Mouse (Mus musculus) testis, postnatal 14 days (tissue): ENCODE results near the gene Senp1.

Experiments
- DNase-seq: peaks from one replicate; pipeline ENCODE4 v3.0.0; 2021; ENCODE audit warnings: low spot score

Gene Senp1

DNA sequence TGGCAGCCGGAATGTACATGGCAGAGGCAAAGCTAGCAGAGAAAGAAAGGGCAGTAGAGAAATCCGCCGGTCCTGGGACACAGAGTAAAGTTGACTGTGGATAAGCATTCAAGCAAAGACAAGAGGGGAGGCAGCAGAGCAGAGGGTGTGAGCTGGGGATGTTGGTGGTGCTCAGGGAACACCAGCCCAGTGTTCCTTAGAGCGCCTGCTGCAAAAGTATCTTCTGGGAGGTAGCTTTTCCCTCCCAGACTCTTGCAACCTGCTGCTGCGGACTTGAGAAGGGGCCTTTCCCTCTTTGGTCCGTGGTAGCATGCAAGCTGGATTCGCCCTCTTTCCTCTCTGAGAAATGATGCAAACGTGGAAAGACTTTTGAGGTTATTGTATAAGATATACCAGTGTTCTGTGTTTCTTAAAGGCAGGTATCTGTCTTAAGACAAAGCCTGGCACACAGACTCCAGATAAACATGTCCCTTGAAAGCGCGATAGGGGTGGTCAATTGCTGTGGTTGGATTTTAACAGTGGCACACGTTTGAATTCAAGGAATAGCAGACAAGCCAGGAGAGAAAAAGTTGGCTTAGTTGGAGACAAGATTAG is 14.3 kb upstream of the Senp1 start:
- no peak for DNase-seq

DNA sequence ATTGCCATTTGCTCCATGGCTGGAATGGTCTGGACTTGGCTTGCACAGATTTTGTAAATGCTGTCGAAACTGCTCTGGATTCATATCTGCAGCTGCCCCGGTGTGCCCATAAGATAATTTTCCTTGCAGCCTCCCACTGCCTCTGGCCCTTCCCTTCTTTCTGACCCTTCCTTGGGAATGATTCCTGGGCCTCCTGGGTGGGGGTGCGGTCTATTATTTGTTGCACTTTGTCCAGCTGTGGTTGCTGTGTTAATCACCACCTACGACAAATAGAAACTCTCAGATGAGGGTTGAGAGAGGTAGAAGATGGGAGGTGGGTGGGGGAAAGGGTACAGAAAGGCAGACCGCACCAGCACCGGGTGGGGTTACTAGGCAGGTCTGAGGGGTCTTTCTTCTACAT is 13.7 kb upstream of the Senp1 start:
- DNase-seq: no peak

DNA sequence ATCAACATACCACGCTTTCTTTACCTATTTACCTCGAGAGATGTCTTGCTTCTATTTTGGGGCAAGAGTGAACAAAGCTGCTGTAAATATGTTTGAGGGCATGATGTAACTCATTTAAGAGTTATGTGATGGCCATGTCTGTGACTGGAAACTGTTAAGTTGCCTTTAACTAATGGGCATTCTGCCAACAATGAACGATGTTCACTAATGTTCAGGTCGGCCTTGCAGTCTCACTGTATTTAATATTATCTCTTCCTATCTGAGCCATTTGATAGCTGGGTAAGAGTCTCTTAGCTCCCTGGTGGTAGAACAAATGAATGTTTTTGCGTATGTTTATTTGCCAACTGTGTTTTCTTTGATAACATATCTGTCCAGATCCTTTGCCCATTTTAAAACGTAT is 13.0 kb upstream of the Senp1 start:
- no peak for DNase-seq

GRCm38 (mm10) chr15:98102401-98102800 is 8.9 kb upstream of the Senp1 start:
- DNase-seq: no peak

- no peak for DNase-seq
Observed at GRCm38 (mm10) chr15:98098519-98098918, 5.0 kb upstream of the Senp1 start.

DNA sequence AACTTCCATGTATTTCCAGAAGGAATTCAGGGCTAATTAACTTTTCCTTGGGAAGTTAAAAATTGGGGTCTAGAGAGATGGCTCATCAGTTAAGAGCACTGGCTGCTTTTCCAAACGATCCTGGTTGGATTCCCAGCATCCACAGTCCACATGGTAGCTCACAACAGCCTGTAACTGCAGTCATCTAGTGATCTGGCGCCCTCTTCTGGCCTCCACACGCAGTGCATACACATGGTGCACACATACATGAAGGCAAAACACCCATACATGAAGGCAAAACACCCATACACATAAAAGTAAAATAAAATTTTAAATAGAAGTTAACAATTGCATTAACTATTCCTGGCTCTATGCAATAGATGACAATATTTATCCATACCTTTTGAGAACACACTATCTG is 3.4 kb upstream of the Senp1 start:
- DNase-seq: no peak

DNA sequence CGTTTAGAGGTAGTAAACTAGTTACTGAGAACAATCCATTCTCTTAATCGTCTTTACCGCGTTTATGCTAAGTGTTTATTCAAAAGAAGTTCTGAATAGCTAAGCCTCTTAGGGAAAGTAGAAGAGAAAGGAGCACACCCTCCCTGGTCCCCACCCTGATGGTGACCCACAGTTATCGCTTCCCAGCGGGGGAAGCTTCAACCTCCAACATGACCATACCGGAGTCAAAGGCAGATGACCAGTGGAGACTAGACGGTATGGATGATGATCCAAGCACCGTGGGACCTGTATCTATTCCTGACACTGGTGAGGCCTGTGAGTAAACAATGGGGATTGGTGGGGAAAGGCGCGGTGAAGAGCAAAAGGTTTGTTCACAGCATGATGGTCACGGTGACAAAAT is 1.4 kb upstream of the Senp1 start:
- DNase-seq: no peak

DNA sequence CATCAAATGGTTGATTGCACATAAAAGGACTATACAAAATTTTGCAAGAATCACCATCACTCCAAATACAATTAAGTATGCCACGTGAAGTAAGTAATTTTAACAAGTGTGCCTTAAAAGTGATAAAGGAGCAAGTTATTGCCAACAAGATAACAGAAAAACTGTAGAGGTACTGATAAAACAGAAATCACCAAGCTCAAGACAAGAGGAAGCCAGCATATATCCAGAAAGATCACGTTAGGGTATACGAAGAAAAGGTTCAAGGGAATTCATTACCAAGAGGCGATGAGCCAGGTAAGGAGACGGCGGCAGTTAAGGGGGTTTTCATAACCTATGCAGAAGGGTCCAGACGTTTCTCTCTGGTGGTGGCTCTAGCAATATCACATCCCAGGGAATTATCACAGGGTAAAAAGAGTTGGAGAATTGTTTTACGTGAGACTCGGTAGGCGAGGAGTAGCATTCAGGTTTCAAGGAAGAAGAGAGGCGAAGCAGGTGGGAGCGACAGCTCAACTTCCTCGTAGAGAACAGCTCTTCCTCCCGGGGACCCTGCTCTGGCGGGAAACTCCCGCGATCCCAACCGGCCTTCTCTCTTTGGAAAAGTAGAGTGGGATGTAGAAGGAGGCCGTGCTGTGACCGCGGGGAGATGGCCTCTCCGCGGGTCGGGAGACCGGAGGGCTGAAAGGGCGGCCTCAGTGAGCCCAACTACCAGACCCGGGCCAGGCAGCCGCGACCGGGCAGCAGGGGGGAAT is 998 bp downstream of the Senp1 start, which contains the start of gene Pfkm:
Pfkm (plus strand) TSS at position 218 of the 749 bp plus-strand sequence.
- no peak for DNase-seq

- DNase-seq: no peak
Observed at GRCm38 (mm10) chr15:98091841-98092240, 1.7 kb downstream of the Senp1 start.

DNA sequence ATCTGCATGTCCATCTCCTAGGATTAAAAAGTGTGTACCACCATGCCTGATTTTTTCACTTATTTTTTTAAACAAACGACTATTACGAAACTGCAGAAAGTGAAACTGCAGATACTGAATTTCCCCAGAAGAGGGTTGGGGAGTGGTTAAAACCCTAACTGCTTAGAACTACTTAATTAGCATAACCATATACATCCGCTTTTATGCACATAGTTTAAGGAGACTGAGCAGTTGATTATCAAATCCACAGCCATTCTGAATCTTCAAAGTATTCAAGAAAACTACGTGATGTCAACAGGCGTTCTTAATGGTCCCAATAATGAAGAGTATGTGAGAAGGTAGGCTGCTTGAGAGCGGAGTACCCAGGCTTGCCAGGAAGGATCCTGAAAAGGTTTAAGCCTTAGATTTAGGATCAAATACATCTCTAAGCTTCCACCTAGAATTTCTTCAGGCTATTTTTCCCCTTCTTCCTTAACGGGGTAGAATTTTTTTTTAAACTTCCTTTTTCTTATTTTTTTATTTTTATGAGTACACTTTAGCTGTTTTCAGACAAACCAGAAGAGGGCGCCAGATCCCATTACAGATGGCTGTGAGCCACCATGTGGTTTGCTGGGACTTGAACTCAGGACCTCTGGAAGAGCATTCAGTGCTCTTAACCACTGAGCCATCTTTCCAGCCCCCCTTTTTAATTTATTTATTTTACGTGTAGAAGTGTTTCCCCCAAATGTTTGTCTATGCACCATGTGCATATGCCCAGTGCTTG is 3.9 kb downstream of the Senp1 start:
- no peak for DNase-seq

- DNase-seq: no peak
Observed at GRCm38 (mm10) chr15:98088889-98089288, 4.7 kb downstream of the Senp1 start.

DNA sequence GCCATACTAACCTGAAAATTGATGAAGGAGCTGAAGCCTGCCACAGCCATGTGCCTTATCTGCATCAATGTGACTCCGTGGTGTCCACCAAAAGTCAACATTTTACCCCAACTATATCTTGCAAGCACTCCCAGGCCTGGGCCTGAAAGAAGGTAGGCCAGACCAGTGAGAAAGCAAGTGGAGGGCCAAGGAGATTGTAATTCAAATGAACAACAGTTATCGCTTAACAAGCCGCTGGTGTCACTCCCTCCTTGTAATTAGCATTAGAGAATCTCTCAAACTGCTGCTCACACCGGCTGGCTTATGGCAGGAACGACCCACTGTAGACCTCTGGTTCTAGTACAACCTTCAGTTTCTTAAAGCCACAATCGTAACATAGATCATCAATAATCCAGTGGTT is 16.6 kb downstream of the Senp1 start:
- no peak for DNase-seq

DNA sequence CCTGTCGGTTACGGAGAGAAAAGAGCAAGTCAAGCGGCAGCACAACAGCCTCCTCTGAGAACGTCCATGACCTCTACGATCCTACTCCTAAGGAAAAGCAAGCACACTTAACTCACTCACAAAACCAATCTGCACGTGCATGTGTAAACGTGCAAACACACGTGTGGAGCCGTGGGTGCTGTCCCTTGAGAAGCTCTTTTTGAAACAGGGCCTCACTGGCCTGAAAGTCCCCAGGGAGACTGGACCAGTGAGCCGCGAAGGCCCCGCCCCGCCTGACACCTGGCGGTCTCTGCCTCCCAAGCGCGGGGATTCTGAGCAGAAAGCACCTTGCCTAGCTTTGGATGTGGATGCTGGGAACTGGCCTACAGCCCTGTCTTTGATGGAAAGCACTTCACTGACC is 18.5 kb downstream of the Senp1 start:
- DNase-seq: no peak

DNA sequence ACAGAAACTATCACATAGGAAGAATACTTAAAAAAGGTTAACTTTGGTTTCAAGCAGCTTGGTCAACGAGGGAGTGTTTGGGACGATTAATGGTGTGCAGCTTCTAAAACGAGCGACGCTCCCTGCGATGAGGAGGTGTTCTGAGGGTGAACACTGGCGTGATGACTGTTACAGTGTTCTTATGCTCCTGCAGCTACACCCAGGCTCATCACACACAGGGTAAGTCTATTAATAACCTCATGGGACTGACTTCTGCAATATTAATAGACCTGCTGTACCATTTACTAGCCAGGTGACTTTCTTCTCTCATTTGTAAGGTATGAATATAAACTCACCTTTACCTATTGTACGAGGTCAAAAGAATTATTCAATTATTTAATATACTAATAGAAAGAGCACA is 19.0 kb downstream of the Senp1 start:
- DNase-seq: no peak

DNA sequence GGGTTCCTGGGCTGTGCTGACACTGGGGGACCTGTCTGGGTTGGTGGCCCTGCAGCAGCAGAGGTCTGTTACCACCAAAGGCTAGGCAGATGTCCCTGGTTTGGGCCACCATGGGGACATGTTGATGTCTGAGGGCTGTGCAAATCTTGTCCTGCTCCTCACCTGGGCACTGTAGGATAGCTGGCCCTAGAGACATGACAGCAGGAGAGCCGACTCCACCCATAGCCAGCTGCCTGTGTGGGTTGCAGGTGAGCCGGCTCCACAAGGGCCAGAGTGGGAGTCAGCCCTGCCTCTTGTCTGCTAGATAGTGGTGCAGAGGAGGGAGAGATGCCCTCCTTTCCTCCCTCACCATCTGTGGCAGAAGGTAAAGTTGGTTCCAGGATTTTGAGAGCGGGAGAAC is 23.2 kb downstream of the Senp1 start:
- no peak for DNase-seq

- DNase-seq: no peak
Observed at GRCm38 (mm10) chr15:98069566-98070245, 23.8 kb downstream of the Senp1 start.

GRCm38 (mm10) chr15:98068506-98068905 is 25.0 kb downstream of the Senp1 start:
- no peak for DNase-seq

GRCm38 (mm10) chr15:98067492-98067891 is 26.1 kb downstream of the Senp1 start:
- DNase-seq: no peak

DNA sequence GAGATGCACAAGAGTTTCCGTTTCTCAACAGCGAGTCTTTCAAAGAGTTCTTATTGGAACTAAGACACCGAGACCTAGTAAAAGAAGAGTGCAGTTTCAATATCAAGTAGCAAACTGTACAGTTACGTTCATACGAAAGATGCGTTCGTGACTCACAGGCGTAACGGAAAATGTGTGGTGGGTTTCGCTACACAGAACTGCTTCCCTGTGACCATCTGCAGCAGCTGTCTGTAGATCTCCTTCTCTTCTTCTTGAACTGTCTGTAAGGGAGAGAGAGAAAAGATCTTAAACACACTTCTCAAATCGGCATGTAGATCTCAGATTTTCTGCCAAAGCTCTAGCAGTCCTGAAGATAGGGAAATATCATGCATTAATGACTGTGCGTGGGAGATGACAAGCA is 26.9 kb downstream of the Senp1 start:
- no peak for DNase-seq

- no peak for DNase-seq
Observed at GRCm38 (mm10) chr15:98065881-98066280, 27.7 kb downstream of the Senp1 start.

- DNase-seq: peak; percentile 50
Observed at GRCm38 (mm10) chr15:98055246-98055645, 38.3 kb downstream of the Senp1 start.

GRCm38 (mm10) chr15:98051685-98052084 is 41.9 kb downstream of the Senp1 start:
- DNase-seq: no peak
